Mouse (Mus musculus): ENCODE measurements around the gene Hes7. TPM values are rescaled to one million over a fixed set of nuclear protein-coding genes. Genes with fewer than 3 reads are reported as not detected.

Hes7 gene
- polyA plus RNA-seq (2014; fragmentation: Illumina TruSeq; extraction: RNeasy Lipid Tissue Mini Kit (QIAGEN cat#74804); ENCODE audit: insufficient read depth, low read depth, low replicate concordance), result 0.12 TPM

GRCm38 (mm10) chr11:69120221-69121000 lies at the start of gene Hes7:
Gene Hes7 (plus strand): TSS chr11:69120404.

GRCm38 (mm10) chr11:69070590-69071222 lies 49.5 kb upstream of the Hes7 start, which contains the start of gene Tmem107:
Gene Tmem107 (plus strand): TSS chr11:69070806.

GRCm38 (mm10) chr11:69088103-69088855 lies 31.9 kb upstream of the Hes7 start, which contains the start of gene Vamp2:
Gene Vamp2 (plus strand): TSS chr11:69088490.

GRCm38 (mm10) chr11:69094697-69095429 lies 25.3 kb upstream of the Hes7 start, which contains the start of gene Per1:
Gene Per1 (plus strand): TSS chr11:69095217.

GRCm38 (mm10) chr11:69122336-69122951 lies 2.2 kb downstream of the Hes7 start, which contains the start of gene 9130213A22Rik:
Gene 9130213A22Rik (minus strand): TSS chr11:69122589.

GRCm38 (mm10) chr11:69125852-69125918 lies 5.5 kb downstream of the Hes7 start, which contains the start of gene Aloxe3:
Gene Aloxe3 (plus strand): TSS chr11:69125896.

GRCm38 (mm10) chr11:69156800-69157199 lies 36.6 kb downstream of the Hes7 start, which contains the start of gene Alox12b:
Gene Alox12b (plus strand): TSS chr11:69156989.

Other genes starting within 250 kb of the Hes7 start
- gene Ndel1, start 248.5 kb upstream of the Hes7 start, polyA plus RNA-seq (2014; fragmentation: Illumina TruSeq; extraction: RNeasy Lipid Tissue Mini Kit (QIAGEN cat#74804); ENCODE audit: insufficient read depth, low read depth, low replicate concordance), result 43.4 TPM
- not detected for gene Rnf222, start 231.9 kb upstream of the Hes7 start, polyA plus RNA-seq (2014; fragmentation: Illumina TruSeq; extraction: RNeasy Lipid Tissue Mini Kit (QIAGEN cat#74804); ENCODE audit: insufficient read depth, low read depth, low replicate concordance)
- 2,813 TPM for gene Rpl26, start 218.8 kb upstream of the Hes7 start, polyA plus RNA-seq (2014; fragmentation: Illumina TruSeq; extraction: RNeasy Lipid Tissue Mini Kit (QIAGEN cat#74804); ENCODE audit: insufficient read depth, low read depth, low replicate concordance)
- not detected for gene Odf4, start 193.3 kb upstream of the Hes7 start, polyA plus RNA-seq (2014; fragmentation: Illumina TruSeq; extraction: RNeasy Lipid Tissue Mini Kit (QIAGEN cat#74804); ENCODE audit: insufficient read depth, low read depth, low replicate concordance)
- 34.6 TPM for gene Arhgef15, start 162.9 kb upstream of the Hes7 start, polyA plus RNA-seq (2014; fragmentation: Illumina TruSeq; extraction: RNeasy Lipid Tissue Mini Kit (QIAGEN cat#74804); ENCODE audit: insufficient read depth, low read depth, low replicate concordance)
- gene Slc25a35, start 152.3 kb upstream of the Hes7 start, polyA plus RNA-seq (2014; fragmentation: Illumina TruSeq; extraction: RNeasy Lipid Tissue Mini Kit (QIAGEN cat#74804); ENCODE audit: insufficient read depth, low read depth, low replicate concordance), result 9.0 TPM
- gene Rangrf, start 145.2 kb upstream of the Hes7 start, polyA plus RNA-seq (2014; fragmentation: Illumina TruSeq; extraction: RNeasy Lipid Tissue Mini Kit (QIAGEN cat#74804); ENCODE audit: insufficient read depth, low read depth, low replicate concordance), result 17.0 TPM
- 2.7 TPM for gene Pfas, start 111.9 kb upstream of the Hes7 start, polyA plus RNA-seq (2014; fragmentation: Illumina TruSeq; extraction: RNeasy Lipid Tissue Mini Kit (QIAGEN cat#74804); ENCODE audit: insufficient read depth, low read depth, low replicate concordance)
- gene Ctc1, start 104.5 kb upstream of the Hes7 start, polyA plus RNA-seq (2014; fragmentation: Illumina TruSeq; extraction: RNeasy Lipid Tissue Mini Kit (QIAGEN cat#74804); ENCODE audit: insufficient read depth, low read depth, low replicate concordance), result 14.5 TPM
- gene Aurkb, start 74.8 kb upstream of the Hes7 start, polyA plus RNA-seq (2014; fragmentation: Illumina TruSeq; extraction: RNeasy Lipid Tissue Mini Kit (QIAGEN cat#74804); ENCODE audit: insufficient read depth, low read depth, low replicate concordance), result 1.7 TPM
- gene Borcs6, start 60.7 kb upstream of the Hes7 start, polyA plus RNA-seq (2014; fragmentation: Illumina TruSeq; extraction: RNeasy Lipid Tissue Mini Kit (QIAGEN cat#74804); ENCODE audit: insufficient read depth, low read depth, low replicate concordance), result 15.7 TPM
- 46.5 TPM for gene Tmem107, start 49.6 kb upstream of the Hes7 start, polyA plus RNA-seq (2014; fragmentation: Illumina TruSeq; extraction: RNeasy Lipid Tissue Mini Kit (QIAGEN cat#74804); ENCODE audit: insufficient read depth, low read depth, low replicate concordance)
- 71.0 TPM for gene Vamp2, start 31.9 kb upstream of the Hes7 start, polyA plus RNA-seq (2014; fragmentation: Illumina TruSeq; extraction: RNeasy Lipid Tissue Mini Kit (QIAGEN cat#74804); ENCODE audit: insufficient read depth, low read depth, low replicate concordance)
- 18.4 TPM for gene Per1, start 25.2 kb upstream of the Hes7 start, polyA plus RNA-seq (2014; fragmentation: Illumina TruSeq; extraction: RNeasy Lipid Tissue Mini Kit (QIAGEN cat#74804); ENCODE audit: insufficient read depth, low read depth, low replicate concordance)
- gene 9130213A22Rik, start 2.2 kb downstream of the Hes7 start, polyA plus RNA-seq (2014; fragmentation: Illumina TruSeq; extraction: RNeasy Lipid Tissue Mini Kit (QIAGEN cat#74804); ENCODE audit: insufficient read depth, low read depth, low replicate concordance), result 0.39 TPM
- 0.39 TPM for gene Aloxe3, start 5.5 kb downstream of the Hes7 start, polyA plus RNA-seq (2014; fragmentation: Illumina TruSeq; extraction: RNeasy Lipid Tissue Mini Kit (QIAGEN cat#74804); ENCODE audit: insufficient read depth, low read depth, low replicate concordance)
- gene Alox12b, start 36.6 kb downstream of the Hes7 start, polyA plus RNA-seq (2014; fragmentation: Illumina TruSeq; extraction: RNeasy Lipid Tissue Mini Kit (QIAGEN cat#74804); ENCODE audit: insufficient read depth, low read depth, low replicate concordance), result not detected
- gene Alox8, start 77.4 kb downstream of the Hes7 start, polyA plus RNA-seq (2014; fragmentation: Illumina TruSeq; extraction: RNeasy Lipid Tissue Mini Kit (QIAGEN cat#74804); ENCODE audit: insufficient read depth, low read depth, low replicate concordance), result 0.07 TPM
- gene Gucy2e, start 116.6 kb downstream of the Hes7 start, polyA plus RNA-seq (2014; fragmentation: Illumina TruSeq; extraction: RNeasy Lipid Tissue Mini Kit (QIAGEN cat#74804); ENCODE audit: insufficient read depth, low read depth, low replicate concordance), result not detected
- 3.7 TPM for gene Cntrob, start 203.4 kb downstream of the Hes7 start, polyA plus RNA-seq (2014; fragmentation: Illumina TruSeq; extraction: RNeasy Lipid Tissue Mini Kit (QIAGEN cat#74804); ENCODE audit: insufficient read depth, low read depth, low replicate concordance)
- 64.9 TPM for gene Trappc1, start 203.6 kb downstream of the Hes7 start, polyA plus RNA-seq (2014; fragmentation: Illumina TruSeq; extraction: RNeasy Lipid Tissue Mini Kit (QIAGEN cat#74804); ENCODE audit: insufficient read depth, low read depth, low replicate concordance)
- 0.39 TPM for gene Kcnab3, start 205.9 kb downstream of the Hes7 start, polyA plus RNA-seq (2014; fragmentation: Illumina TruSeq; extraction: RNeasy Lipid Tissue Mini Kit (QIAGEN cat#74804); ENCODE audit: insufficient read depth, low read depth, low replicate concordance)
- 1.3 TPM for gene Rnf227, start 220.1 kb downstream of the Hes7 start, polyA plus RNA-seq (2014; fragmentation: Illumina TruSeq; extraction: RNeasy Lipid Tissue Mini Kit (QIAGEN cat#74804); ENCODE audit: insufficient read depth, low read depth, low replicate concordance)
- 45.8 TPM for gene Chd3, start 249.0 kb downstream of the Hes7 start, polyA plus RNA-seq (2014; fragmentation: Illumina TruSeq; extraction: RNeasy Lipid Tissue Mini Kit (QIAGEN cat#74804); ENCODE audit: insufficient read depth, low read depth, low replicate concordance)